Mouse (Mus musculus) stomach, embryonic 16.5 days (tissue): ENCODE measurements around the gene Dip2c. TPM values are rescaled to one million over a fixed set of nuclear protein-coding genes. Genes with fewer than 3 reads are reported as not detected.

ENCODE experiments used
- ATAC-seq: fragments of 200-750 bp; cut with Nextera tagmentation; 2 replicates; pipeline ENCODE4 v1.8.0; 2017; ENCODE audit warnings: moderate number of reproducible peaks, moderate TSS enrichment; ENCODE audit not compliant: insufficient read depth, low FRiP score
- H3K27ac ChIP-seq: fragments of 300-500 bp; sonication (generic); 2 replicates; pipeline ENCODE4 v1.5.1; 2014; ENCODE audit warnings: low read length
- H3K27me3 ChIP-seq: fragments of 300-500 bp; sonication (generic); 2 replicates; pipeline ENCODE4 v1.6.1; 2014; ENCODE audit warnings: low read length, control low read depth, mixed read lengths; ENCODE audit not compliant: control insufficient read depth, insufficient read depth
- H3K36me3 ChIP-seq: fragments of 300-500 bp; sonication (generic); 2 replicates; pipeline ENCODE4 v1.6.1; 2014; ENCODE audit warnings: low read length; ENCODE audit not compliant: control insufficient read depth, insufficient read depth
- H3K4me1 ChIP-seq: fragments of 300-500 bp; sonication (generic); 2 replicates; pipeline ENCODE4 v1.6.1; 2014; ENCODE audit warnings: low read length, control low read depth, mixed read lengths; ENCODE audit not compliant: control insufficient read depth, insufficient read depth
- H3K4me2 ChIP-seq: fragments of 300-500 bp; sonication (generic); 2 replicates; pipeline ENCODE4 v1.6.1; 2014; ENCODE audit warnings: low read depth, low read length, mixed read lengths
- H3K4me3 ChIP-seq: fragments of 300-500 bp; sonication (generic); replicated peaks from 2 replicates; pipeline ENCODE4 v1.5.1; 2014; ENCODE audit warnings: mild to moderate bottlenecking, low read length
- H3K9ac ChIP-seq: fragments of 300-500 bp; sonication (generic); 2 replicates; pipeline ENCODE4 v1.6.1; 2014; ENCODE audit warnings: low read length
- H3K9me3 ChIP-seq: fragments of 300-500 bp; sonication (generic); replicated peaks from 2 replicates; pipeline ENCODE4 v1.6.1; 2016; ENCODE audit warnings: low read length, control low read depth; ENCODE audit not compliant: control insufficient read depth
- WGBS: fragments of 180-500 bp; shearing (Covaris S2); extraction: QIAGEN DNeasy Blood & Tissue Kit; methylation state at CpG from one replicate; pipeline ENCODE4 v1.1.7; 2014; 5-methylcytosine and 5-hydroxymethylcytosine counted together
- polyA plus RNA-seq: library from polyadenylated mRNA; unstranded; fragments of >200 nt; fragmentation: Nextera tagmentation; extraction: Ambion mirVana; gene quantifications from 2 replicates; pipeline ENCODE4 v1.2.1, GENCODE M21; 2015

The Dip2c gene
- polyA plus RNA-seq, 1 experiment from 2014 or later: 4.5 TPM

DNA sequence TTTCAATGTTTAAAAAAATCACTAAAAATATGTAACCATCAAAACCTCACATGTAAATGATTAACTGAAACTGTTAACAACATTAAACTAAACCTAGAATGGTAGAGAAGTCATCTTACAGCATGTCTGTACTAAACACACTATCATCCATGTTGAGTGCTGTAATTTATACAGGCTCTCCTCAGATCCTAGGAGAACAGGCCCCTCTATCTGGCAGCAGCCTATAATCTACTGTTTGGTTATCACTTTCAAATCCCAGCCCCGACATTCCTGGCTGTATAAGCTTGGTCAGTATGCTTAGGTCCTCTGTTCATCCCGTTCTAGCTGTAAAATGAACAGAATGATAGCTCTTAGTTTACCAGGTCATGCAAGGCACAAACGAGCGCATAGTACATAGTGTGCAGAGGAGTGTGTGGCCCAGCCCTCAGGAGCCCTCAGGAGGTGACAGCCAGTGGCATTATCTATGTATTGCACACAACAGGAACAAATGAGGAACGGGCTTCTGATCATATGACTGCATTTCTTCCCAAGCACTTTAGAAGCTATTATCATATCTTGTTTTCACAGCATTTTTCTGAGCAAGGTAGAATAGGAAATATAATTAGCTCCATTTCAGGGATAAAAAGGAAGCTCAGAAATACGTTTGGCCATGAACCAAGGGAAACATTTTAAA, 437.3 kb downstream of the Dip2c start:
- Histone ChIP-seq H3K4me3 (no peak overlapping the region), H3K9me3 (no peaks in the 10 kb centered on the region), H3K4me1 (no peaks in the 10 kb centered on the region), H3K9ac (no peak overlapping the region), H3K4me2 (no peak overlapping the region), H3K36me3 (no peaks in the 10 kb centered on the region), H3K27ac (no peak overlapping the region), H3K27me3 (no peaks in the 10 kb centered on the region)
- no peak for ATAC-seq
- 77% methylated on average over 6 of the region's 6 CpGs for WGBS

DNA sequence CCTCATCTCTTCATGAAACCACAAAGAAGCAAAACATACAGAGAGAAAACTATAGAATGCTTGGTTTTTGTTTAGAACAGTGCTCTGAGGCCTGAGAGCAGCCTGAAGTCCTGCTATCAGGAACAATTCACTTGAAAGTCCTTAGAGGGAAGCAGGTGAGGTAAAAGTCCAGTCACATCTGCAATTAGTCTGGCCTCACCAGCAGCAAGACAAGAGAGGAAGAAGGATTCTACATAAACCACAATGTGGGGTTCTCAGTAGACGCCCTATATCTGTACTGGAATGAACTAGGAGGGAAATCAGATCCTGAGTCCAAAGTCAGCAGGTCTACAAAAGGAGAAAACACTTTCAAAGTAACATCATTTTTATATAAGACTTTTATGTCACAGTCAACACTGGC, 438.9 kb downstream of the Dip2c start:
- no peak overlapping the region for H3K4me2 ChIP-seq
- H3K36me3 ChIP-seq: no peaks in the 10 kb centered on the region
- no peak overlapping the region for H3K4me3 ChIP-seq
- H3K27me3 ChIP-seq: no peaks in the 10 kb centered on the region
- H3K4me1 ChIP-seq: no peaks in the 10 kb centered on the region
- H3K27ac ChIP-seq: no peak overlapping the region
- no peak overlapping the region for H3K9ac ChIP-seq
- 75% methylated on average over 1 of the region's 1 CpGs for WGBS
- H3K9me3 ChIP-seq: no peaks in the 10 kb centered on the region
- no peak for ATAC-seq

Other genes with a start within 250 kb of the Dip2c start
- gene Larp4b, start 182.6 kb upstream of the Dip2c start, polyA plus RNA-seq: 37.9 and 40.4 TPM in 2 replicates